Mouse (Mus musculus) neural tube, embryonic 14.5 days (tissue): Measurements from ENCODE around the gene Dync1h1. TPM values are rescaled to one million over a fixed set of nuclear protein-coding genes. Genes with fewer than 3 reads are reported as not detected.

ENCODE experiments used
- microRNA-seq: library from miRNA; unstranded; fragments of <30 nt; microRNA quantifications from one replicate; pipeline ENCODE4, GENCODE M21; 2016
- polyA plus RNA-seq: library from polyadenylated mRNA; unstranded; fragments of >200 nt; fragmentation: Nextera tagmentation; extraction: Ambion mirVana; gene quantifications from 2 replicates; pipeline ENCODE4 v1.2.1, GENCODE M21; 2014

Dync1h1 gene
- polyA plus RNA-seq, 1 experiment from 2014 or later: 107 TPM

Small RNA genes within 50 kb of the gene (microRNA-seq; reads per million reads assigned to microRNA genes)
- gene Gm27299: not detected

Other genes with a start within 250 kb of the Dync1h1 start
- gene Ppp2r5c, start 154.3 kb upstream of the Dync1h1 start, polyA plus RNA-seq: 148 and 155 TPM in 2 replicates
- gene 1700001K19Rik, start 81.2 kb downstream of the Dync1h1 start, polyA plus RNA-seq: 0.28 and 0.44 TPM in 2 replicates
- gene Hsp90aa1, start 101.3 kb downstream of the Dync1h1 start, polyA plus RNA-seq: 1,424 and 1,546 TPM in 2 replicates
- gene Wdr20, start 136.5 kb downstream of the Dync1h1 start, polyA plus RNA-seq: 26.9 and 27.7 TPM in 2 replicates
- 13.4 and 14.2 TPM in 2 replicates for gene Mok, start 239.5 kb downstream of the Dync1h1 start, polyA plus RNA-seq
- gene Zfp839, start 248.8 kb downstream of the Dync1h1 start, polyA plus RNA-seq: 3.5 and 3.8 TPM in 2 replicates